Mouse (Mus musculus) liver, embryonic 11.5 days (tissue): ENCODE measurements around the gene Cpa5. TPM values are rescaled to one million over a fixed set of nuclear protein-coding genes. Genes with fewer than 3 reads are reported as not detected.

Experiments used
- ATAC-seq: fragments of 200-750 bp; cut with Nextera tagmentation; replicated peaks from 2 replicates; pipeline ENCODE4 v1.8.0; 2017; ENCODE audit warnings: moderate number of reproducible peaks, mild to moderate bottlenecking, moderate TSS enrichment, moderate library complexity; ENCODE audit not compliant: low FRiP score
- DNase-seq: peaks from one replicate; pipeline ENCODE4 v3.0.0-alpha.2; 2017; ENCODE audit warnings: low spot score
- H3K27ac ChIP-seq: fragments of 300-500 bp; sonication (generic); 2 replicates; pipeline ENCODE4 v1.5.1; 2014; ENCODE audit warnings: mild to moderate bottlenecking, low read depth, low read length, control low read depth
- H3K27me3 ChIP-seq: fragments of 300-500 bp; sonication (generic); replicated peaks from 2 replicates; pipeline ENCODE4 v1.6.1; 2014; ENCODE audit warnings: low read length, mixed read lengths; ENCODE audit not compliant: control insufficient read depth, insufficient read depth
- H3K36me3 ChIP-seq: fragments of 300-500 bp; sonication (generic); 2 replicates; pipeline ENCODE4 v1.6.1; 2014; ENCODE audit warnings: mild to moderate bottlenecking, low read length, moderate library complexity, mixed read lengths; ENCODE audit not compliant: control insufficient read depth, insufficient read depth
- H3K4me1 ChIP-seq: fragments of 300-500 bp; sonication (generic); replicated peaks from 2 replicates; pipeline ENCODE4 v1.6.1; 2014; ENCODE audit warnings: low read length, mixed read lengths; ENCODE audit not compliant: control insufficient read depth, insufficient read depth
- H3K4me2 ChIP-seq: fragments of 300-500 bp; sonication (generic); 2 replicates; pipeline ENCODE4 v1.6.1; 2014; ENCODE audit warnings: mild to moderate bottlenecking, control low read depth, moderate library complexity
- H3K4me3 ChIP-seq: fragments of 300-500 bp; sonication (generic); 2 replicates; pipeline ENCODE4 v1.5.1; 2014; ENCODE audit warnings: low read depth, low read length, control low read depth
- H3K9ac ChIP-seq: fragments of 300-500 bp; sonication (generic); 2 replicates; pipeline ENCODE4 v1.6.1; 2014; ENCODE audit warnings: low read depth, low read length, control low read depth
- H3K9me3 ChIP-seq: fragments of 300-500 bp; sonication (generic); 2 replicates; pipeline ENCODE4 v1.6.1; 2016; ENCODE audit warnings: low read length, inconsistent platforms, mixed read lengths; ENCODE audit not compliant: control insufficient read depth
- WGBS: fragments of 180-500 bp; shearing (Covaris S2); extraction: QIAGEN DNeasy Blood & Tissue Kit; methylation state at CpG from one replicate; pipeline ENCODE4 v1.1.7; 2014; 5-methylcytosine and 5-hydroxymethylcytosine counted together
- polyA plus RNA-seq: library from polyadenylated mRNA; unstranded; fragments of >200 nt; fragmentation: Nextera tagmentation; extraction: Ambion mirVana; gene quantifications from 2 replicates; pipeline ENCODE4 v1.2.1, GENCODE M21; 2014

Gene Cpa5
- 0.14 TPM in 1 of 2 replicates, not detected in the other for polyA plus RNA-seq

DNA sequence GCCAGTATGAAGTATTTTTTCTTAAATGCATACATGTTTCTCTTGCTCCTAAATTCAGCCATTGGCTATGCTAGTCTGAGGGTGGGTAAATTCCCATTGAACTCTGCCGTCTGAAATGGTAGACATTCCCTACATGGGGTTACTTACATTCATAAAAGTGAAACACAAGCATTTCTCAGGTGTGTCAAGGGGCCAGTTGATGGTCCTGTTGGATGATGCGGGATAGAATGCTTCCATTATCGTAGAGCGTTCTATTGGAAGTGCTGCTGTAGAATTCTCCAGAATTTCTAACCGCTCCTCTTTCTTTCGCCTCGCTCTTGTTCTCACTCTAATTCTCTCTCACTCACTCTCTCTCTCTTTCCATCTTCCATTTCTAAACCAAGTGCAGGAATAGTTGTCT is at the start of gene Cpa5:
Cpa5 (plus strand) TSS at position 301 of the 400 bp plus-strand sequence.
- no peaks in the 10 kb centered on the region for H3K9me3 ChIP-seq
- ATAC-seq, result no peak
- H3K4me1 ChIP-seq, result no peaks in the 10 kb centered on the region
- no peak within 1 kb of the TSS for H3K27ac ChIP-seq
- DNase-seq, result no peak
- 93% methylated on average over 7 of the region's 7 CpGs for WGBS
- H3K4me3 ChIP-seq, result no peak within 1 kb of the TSS
- no peak within 1 kb of the TSS for H3K9ac ChIP-seq
- H3K36me3 ChIP-seq, result no peaks in the 10 kb centered on the region
- peaks cover 11% of the 10 kb centered on the region for H3K27me3 ChIP-seq
- no peak within 1 kb of the TSS for H3K4me2 ChIP-seq

DNA sequence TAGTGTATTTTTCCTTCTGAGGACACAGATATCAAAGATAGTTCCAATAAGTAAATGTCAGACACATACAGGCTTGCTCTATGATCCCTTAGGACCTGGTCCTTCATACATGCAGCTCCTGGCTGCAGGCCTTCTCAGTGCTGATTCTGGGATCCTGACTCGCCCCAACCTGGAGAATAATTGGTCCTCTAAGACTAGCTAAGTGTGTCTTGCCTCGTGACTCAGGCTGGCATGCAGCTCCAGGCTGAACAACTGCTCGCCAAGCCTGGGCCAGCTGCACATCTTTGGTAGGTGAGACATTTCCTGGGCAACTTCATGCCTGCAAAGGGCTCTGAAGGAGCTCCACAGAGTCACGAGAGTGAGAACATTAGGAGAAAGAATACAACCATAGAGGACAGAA is 48.7 kb upstream of the Cpa5 start:
- H3K9me3 ChIP-seq, result no peaks in the 10 kb centered on the region
- H3K27me3 ChIP-seq, result no peaks in the 10 kb centered on the region
- H3K9ac ChIP-seq, result no peak overlapping the region
- H3K4me2 ChIP-seq, result no peak overlapping the region
- H3K27ac ChIP-seq, result no peak overlapping the region
- DNase-seq (no peak), ATAC-seq (no peak)
- 69% methylated on average over 4 of the region's 4 CpGs for WGBS
- no peaks in the 10 kb centered on the region for H3K4me1 ChIP-seq
- no peaks in the 10 kb centered on the region for H3K36me3 ChIP-seq
- H3K4me3 ChIP-seq, result no peak overlapping the region

DNA sequence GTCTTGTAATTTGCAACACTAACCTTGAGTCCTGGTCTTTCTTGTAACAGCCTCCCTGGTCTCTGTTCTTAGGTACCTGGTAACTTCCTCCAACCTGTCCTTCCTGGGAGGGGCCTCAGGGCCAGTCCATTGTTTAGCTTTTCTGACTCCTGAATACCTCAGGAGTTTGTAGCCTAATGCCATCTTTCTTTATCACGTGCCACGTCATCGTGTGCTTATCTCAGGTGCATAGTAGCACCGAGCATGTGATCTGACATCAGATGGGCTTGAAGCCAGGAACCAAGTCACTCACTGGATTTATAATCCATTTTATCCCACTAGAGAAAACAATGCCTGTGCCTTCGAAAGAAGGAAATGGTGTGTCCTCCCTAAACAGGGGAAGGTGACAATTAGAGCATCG is 47.2 kb upstream of the Cpa5 start:
- Histone ChIP-seq H3K27me3 (no peaks in the 10 kb centered on the region), H3K27ac (no peak overlapping the region), H3K9ac (no peak overlapping the region), H3K4me3 (no peak overlapping the region), H3K4me2 (no peak overlapping the region), H3K36me3 (no peaks in the 10 kb centered on the region), H3K4me1 (no peaks in the 10 kb centered on the region), H3K9me3 (no peaks in the 10 kb centered on the region)
- DNase-seq, result no peak
- no peak for ATAC-seq
- 80% methylated on average over 6 of the region's 6 CpGs for WGBS

- H3K4me3 ChIP-seq, result no peak overlapping the region
- no peak overlapping the region for H3K9ac ChIP-seq
- WGBS, result 89% methylated on average over 6 of the region's 6 CpGs
- no peaks in the 10 kb centered on the region for H3K4me1 ChIP-seq
- H3K36me3 ChIP-seq, result no peaks in the 10 kb centered on the region
- no peak overlapping the region for H3K4me2 ChIP-seq
- ATAC-seq (no peak), DNase-seq (no peak)
- no peaks in the 10 kb centered on the region for H3K9me3 ChIP-seq
- no peaks in the 10 kb centered on the region for H3K27me3 ChIP-seq
- H3K27ac ChIP-seq, result no peak overlapping the region
These were observed 46.8 kb upstream of the Cpa5 start for GRCm38 (mm10) chr6:30564051-30564450.

GRCm38 (mm10) chr6:30568069-30568468 is 42.7 kb upstream of the Cpa5 start, which contains the start of gene Cpa4:
TSS of gene Cpa4 (plus strand) at chr6:30568369.
- Histone ChIP-seq H3K9ac (no peak within 1 kb of the TSS), H3K4me1 (no peaks in the 10 kb centered on the region; the same call in 1 of the 2 replicates), H3K4me3 (no peak within 1 kb of the TSS), H3K27me3 (no peaks in the 10 kb centered on the region), H3K36me3 (no peaks in the 10 kb centered on the region), H3K9me3 (no peaks in the 10 kb centered on the region), H3K27ac (no peak within 1 kb of the TSS), H3K4me2 (no peak within 1 kb of the TSS)
- no peak for DNase-seq
- ATAC-seq, result no peak
- 73% methylated on average over 5 of the region's 5 CpGs for WGBS

GRCm38 (mm10) chr6:30569331-30569730 is 41.5 kb upstream of the Cpa5 start:
- H3K4me3 ChIP-seq, result no peak overlapping the region
- H3K27ac ChIP-seq, result no peak overlapping the region
- H3K27me3 ChIP-seq, result no peaks in the 10 kb centered on the region
- no peaks in the 10 kb centered on the region for H3K9me3 ChIP-seq
- H3K4me2 ChIP-seq, result no peak overlapping the region
- H3K4me1 ChIP-seq, result no peaks in the 10 kb centered on the region; the same call in 1 of the 2 replicates
- no peak overlapping the region for H3K9ac ChIP-seq
- DNase-seq (no peak), ATAC-seq (no peak)
- H3K36me3 ChIP-seq, result no peaks in the 10 kb centered on the region
- 82% methylated on average over 10 of the region's 10 CpGs for WGBS

GRCm38 (mm10) chr6:30570012-30570411 is 40.8 kb upstream of the Cpa5 start:
- Histone ChIP-seq H3K9me3 (no peaks in the 10 kb centered on the region), H3K9ac (no peak overlapping the region), H3K27me3 (no peaks in the 10 kb centered on the region), H3K27ac (no peak overlapping the region), H3K4me2 (no peak overlapping the region), H3K4me3 (no peak overlapping the region), H3K4me1 (no peaks in the 10 kb centered on the region; the same call in 1 of the 2 replicates), H3K36me3 (no peaks in the 10 kb centered on the region)
- no peak for ATAC-seq
- no peak for DNase-seq
- WGBS, result 87% methylated on average over 5 of the region's 5 CpGs

DNA sequence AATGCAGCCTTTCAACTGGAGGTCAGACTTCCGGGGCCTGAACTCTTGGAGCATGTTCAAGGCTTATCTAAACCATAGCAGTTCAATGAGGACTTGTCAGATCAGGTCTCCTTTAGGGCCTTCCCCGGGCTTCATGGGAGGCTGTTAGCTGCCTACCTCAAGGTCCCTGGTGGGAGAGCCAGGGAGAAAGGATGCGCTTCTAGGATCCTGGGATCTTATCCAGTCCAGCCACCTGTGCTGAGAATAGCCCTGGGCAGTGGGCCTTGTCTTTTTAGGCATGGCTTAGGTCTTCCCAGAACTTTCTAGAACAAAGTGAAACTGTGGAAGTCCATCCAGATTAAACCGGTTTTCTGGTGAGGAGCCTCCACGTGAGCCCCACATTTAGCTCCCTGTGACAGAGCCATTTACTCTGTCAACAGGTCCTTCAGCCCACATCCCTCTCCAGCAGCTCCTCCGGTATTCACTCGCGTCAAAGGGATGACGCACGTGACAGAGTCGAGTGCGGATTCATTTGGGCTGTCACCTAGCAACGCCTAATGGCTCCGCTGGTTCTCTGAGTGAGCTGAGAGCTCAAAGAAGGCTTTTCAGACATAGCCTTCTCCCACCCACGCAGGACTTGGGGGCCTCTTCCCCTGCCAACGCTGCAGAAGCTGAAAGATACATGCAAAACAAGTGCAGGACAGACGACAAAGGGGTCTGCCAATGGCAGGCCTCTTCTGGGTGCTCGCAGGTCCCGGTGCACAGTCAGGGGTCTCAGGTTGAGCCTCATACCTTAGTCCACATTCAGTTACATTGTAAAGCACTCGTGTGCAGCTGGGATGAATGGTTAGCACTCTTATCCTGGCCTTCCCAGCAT is 38.1 kb upstream of the Cpa5 start:
- H3K9ac ChIP-seq, result no peak overlapping the region
- no peak overlapping the region for H3K4me3 ChIP-seq
- 69% methylated on average over 20 of the region's 20 CpGs for WGBS
- H3K4me2 ChIP-seq, result no peak overlapping the region
- H3K27ac ChIP-seq, result no peak overlapping the region
- no peaks in the 10 kb centered on the region for H3K9me3 ChIP-seq
- no peaks in the 10 kb centered on the region for H3K27me3 ChIP-seq
- no peaks in the 10 kb centered on the region for H3K36me3 ChIP-seq
- ATAC-seq (no peak), DNase-seq (no peak)
- H3K4me1 ChIP-seq, result no peaks in the 10 kb centered on the region; the same call in 1 of the 2 replicates

GRCm38 (mm10) chr6:30573380-30573779 is 37.4 kb upstream of the Cpa5 start:
- Histone ChIP-seq H3K9me3 (no peaks in the 10 kb centered on the region), H3K4me2 (no peak overlapping the region), H3K4me1 (no peaks in the 10 kb centered on the region; the same call in 1 of the 2 replicates), H3K4me3 (no peak overlapping the region), H3K27ac (no peak overlapping the region), H3K27me3 (no peaks in the 10 kb centered on the region), H3K36me3 (no peaks in the 10 kb centered on the region), H3K9ac (no peak overlapping the region)
- DNase-seq, result no peak
- ATAC-seq, result no peak
- 56% methylated on average over 5 of the region's 5 CpGs for WGBS
